Mouse (Mus musculus) kidney, postnatal 14 days (tissue): ENCODE results near the gene Castor1.
A peak's percentile ranks its signal among the peaks of the same experiment; 100 is the strongest.

Source experiments
- DNase-seq: peaks from one replicate; pipeline ENCODE4 v3.0.0; 2022; ENCODE audit warnings: mixed read lengths

Gene Castor1

DNA sequence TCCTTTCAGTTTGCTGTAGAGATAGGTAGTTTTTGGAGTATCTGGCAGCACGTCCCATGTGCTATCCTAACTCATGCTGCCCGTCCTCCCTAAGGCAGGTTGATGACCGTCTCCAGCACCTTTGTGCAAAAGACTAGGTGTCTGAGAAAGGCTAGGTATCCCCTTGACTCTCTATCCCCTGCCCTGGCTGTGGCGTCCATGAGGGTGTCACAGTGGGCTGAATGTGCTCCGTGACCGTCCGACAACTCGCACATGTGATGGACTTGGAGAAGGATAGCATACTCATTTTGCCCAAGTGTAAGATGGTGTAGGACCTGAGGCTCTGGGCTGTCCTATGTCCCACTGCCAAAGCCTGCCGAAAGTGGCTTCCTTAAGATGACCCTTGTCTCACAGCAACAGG, 10.4 kb upstream of the Castor1 start:
- DNase-seq: no peak

GRCm38 (mm10) chr11:4209556-4209955, 8.5 kb upstream of the Castor1 start:
- DNase-seq: no peak

GRCm38 (mm10) chr11:4210786-4211185, 7.2 kb upstream of the Castor1 start:
- no peak for DNase-seq

DNA sequence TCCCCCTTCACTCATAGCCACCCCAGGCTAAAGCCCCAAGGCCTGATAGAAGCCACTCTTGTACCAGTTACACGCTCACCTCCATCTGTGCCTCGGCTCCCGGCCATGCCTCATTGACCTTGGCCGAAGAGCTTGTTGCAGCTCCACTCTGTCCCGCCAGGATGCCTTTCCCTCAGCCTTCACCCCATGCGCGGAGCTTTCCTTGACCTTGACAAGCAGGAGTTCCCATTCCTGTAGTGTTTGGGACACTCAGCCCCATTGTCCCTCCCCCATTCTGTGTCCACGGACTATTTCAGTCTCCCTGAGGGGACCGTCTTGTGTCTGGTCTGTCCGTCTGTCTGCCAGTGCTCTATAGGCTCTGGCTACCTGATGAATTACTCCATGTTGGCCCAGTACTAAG, 4.9 kb upstream of the Castor1 start:
- no peak for DNase-seq

- no peak for DNase-seq
Measured at GRCm38 (mm10) chr11:4214572-4214971, 3.5 kb upstream of the Castor1 start.

- DNase-seq: no peak
Measured at GRCm38 (mm10) chr11:4215061-4215460, 3.0 kb upstream of the Castor1 start.

GRCm38 (mm10) chr11:4216248-4217000, 1.6 kb upstream of the Castor1 start:
- peak; percentile 85 for DNase-seq

- no peak for DNase-seq
Measured at GRCm38 (mm10) chr11:4218637-4219036, 612 bp downstream of the Castor1 start.

GRCm38 (mm10) chr11:4219317-4219751, 1.3 kb downstream of the Castor1 start:
- DNase-seq: peak; percentile 90

DNA sequence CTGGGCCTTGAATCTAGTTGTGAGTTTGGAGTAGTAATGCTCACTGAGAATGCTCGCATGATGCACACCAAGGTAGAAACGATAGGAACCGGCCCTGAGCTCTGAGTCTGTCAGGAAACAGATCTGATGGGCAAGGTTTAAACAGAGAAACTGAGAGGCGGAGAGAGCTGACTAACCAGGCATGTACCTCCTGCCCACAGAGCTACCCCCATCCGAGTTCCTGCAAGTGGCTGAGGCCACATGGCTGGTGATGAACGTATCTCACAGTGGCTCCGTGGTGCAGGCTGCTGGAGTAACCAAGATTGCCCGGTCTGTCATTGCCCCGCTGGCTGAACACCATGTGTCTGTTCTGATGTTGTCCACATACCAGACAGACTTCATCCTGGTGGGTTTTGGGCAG, 1.9 kb downstream of the Castor1 start:
- no peak for DNase-seq

DNA sequence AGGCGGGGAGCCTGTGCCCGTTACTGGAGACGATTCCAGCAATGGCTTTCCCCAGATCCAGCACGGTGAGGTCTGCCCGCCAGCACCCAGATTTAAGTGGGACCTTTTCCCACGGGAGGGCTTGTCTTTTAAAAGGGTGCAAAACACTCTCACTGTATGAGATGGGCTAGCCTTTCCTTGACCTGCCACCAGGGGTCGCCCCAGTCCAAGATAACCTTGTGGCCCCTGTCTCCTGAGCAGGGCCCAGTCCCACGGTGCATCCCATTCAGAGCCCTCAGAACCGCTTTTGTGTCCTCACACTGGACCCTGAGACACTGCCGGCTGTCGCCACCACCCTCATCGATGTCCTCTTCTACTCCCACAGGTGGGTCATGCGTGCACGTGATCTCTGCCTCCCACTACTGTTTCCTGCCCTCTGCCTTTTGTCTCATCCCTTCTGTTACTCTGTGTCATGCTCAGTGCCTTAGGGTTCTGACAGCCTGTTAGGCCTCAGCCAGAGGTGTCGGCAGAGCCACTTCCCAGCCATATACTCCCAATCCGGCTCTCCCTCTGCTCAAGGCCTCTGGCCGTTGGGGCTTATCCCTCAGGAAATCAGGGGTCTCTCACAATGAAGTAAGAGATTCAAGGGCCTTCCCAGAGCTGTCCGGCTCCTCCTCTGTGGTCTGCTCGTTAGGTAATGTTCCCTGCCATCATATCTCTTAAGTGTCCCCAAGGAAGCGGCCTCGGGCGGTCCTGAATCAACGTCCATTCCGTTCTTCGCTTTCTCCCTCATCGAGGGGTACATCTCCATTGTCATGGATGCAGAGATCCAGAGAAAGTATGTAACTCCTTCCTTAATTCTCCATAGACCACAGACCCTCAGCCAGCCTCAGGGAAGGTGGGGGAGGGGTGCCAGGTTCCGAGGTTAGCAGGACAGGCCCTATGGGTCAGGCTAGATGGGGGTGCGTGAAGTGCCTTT, 2.7 kb downstream of the Castor1 start:
- peak; percentile 82 for DNase-seq

DNA sequence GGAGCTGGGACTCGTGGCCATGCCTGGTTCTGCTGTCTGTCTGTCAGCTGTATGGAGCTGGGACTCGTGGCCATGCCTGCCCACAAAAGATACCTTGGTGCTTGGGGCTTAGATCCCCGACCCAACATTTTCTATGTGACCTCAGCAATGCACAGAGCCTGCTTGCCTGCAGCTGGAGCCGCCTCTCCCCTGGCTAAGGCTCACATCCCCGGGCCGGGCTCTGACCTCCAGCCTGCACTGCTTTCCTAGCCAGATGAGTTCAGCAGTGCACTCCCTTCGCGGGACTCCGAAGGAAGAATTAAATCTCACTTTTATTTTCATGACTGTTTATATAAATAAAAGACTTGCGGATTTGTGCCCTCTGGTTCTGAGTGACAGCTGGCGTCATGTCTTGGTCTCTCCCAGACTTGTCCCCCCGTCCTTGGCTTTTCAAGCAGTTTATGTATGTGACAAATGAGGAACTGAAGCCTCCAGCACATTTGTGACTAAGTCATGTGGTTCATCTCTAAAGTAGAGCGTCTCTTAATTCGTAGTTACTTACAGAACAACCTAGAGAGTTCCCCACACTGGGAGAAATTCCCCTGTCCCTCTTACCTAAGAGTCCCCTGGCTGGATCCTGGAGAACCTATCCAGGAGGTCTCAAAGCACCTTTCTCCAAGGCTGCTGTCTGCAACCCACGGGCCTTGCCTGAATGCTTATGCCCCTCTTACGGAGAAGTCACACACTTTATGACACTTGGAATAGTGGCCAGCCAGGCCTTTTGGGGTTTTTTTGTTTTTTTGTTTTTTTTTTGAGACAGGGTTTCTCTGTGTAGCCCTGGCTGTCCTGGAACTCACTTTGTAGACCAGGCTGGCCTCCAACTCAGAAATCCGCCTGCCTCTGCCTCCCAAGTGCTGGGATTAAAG, 4.3 kb downstream of the Castor1 start:
- DNase-seq: no peak

- no peak for DNase-seq
Measured at GRCm38 (mm10) chr11:4223393-4224188, 5.6 kb downstream of the Castor1 start.

- DNase-seq: no peak
Measured at GRCm38 (mm10) chr11:4224223-4224622, 6.2 kb downstream of the Castor1 start.

DNA sequence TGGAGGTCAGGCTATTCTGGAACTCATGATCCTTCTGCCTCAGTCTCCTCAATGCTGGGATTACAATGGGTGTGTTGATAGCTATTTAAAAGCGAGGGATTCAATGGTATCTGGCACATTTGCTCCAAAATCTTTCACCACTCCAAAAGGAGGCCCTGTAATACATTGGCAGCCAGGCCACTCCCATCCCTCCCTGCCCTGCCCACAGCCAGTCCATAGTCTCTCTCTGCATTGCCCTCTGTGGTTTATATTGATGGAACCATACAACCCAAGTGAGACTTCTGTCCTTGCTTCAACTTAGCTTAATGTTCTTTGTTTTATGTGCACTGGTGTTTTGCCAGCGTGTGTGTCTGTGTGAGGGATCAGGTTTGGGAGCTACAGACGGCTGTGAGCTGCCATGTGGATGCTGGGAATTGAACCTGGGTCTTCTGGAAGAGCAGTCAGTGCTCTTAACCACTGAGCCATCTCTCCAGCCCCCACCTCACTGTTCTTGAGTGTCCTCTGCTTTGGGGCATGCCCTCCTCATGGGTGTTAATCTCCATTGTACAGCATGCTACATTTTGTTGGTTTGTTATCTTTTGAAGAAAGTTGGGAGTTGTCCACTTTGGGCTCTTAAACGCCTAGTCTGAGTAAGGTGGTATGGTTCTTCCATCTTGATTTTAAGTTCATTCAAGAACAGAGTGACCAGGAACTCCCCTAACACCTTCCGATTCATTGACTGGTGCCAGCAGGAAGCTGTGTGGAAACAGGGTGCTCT, 8.7 kb downstream of the Castor1 start:
- no peak for DNase-seq

- DNase-seq: no peak
Measured at GRCm38 (mm10) chr11:4228463-4228862, 10.4 kb downstream of the Castor1 start.

DNA sequence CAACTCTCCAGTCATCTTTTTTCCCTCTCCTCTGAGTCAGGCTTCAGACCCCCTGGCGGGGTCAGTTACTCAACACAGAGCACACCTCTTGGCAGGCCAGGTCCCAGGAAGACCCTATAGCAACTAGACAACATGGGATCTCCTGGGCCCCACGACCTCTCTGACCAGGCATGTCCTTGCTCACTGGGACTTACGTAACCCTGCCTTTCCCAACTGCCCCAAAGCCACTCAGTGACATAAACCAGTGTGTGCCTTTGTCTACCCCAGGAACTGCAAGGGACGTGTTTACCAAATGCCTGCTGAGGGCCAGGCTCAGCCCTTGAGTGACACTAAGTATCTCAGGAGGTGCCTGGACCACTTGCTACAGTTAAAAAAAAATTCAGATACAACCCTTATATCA, 11.8 kb downstream of the Castor1 start:
- no peak for DNase-seq

DNA sequence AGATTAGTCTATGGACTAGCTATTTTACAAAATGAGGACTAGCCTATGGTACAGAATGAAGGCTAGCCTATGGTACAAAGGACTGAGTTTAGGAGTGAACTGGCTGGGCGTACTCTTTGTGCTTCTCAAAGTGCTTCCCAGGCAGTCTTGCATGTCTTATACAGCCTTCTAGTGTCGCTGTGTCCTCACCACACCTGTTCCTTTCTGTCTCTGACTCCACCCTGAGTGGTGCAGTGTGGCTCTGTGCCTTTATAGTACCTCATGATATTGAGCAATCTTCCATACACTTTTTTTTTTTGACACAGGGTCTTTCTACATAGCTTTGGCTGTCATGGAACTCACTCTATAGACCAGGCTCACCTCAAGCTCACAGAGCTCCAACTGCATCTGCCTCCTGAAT, 13.4 kb downstream of the Castor1 start:
- no peak for DNase-seq

DNA sequence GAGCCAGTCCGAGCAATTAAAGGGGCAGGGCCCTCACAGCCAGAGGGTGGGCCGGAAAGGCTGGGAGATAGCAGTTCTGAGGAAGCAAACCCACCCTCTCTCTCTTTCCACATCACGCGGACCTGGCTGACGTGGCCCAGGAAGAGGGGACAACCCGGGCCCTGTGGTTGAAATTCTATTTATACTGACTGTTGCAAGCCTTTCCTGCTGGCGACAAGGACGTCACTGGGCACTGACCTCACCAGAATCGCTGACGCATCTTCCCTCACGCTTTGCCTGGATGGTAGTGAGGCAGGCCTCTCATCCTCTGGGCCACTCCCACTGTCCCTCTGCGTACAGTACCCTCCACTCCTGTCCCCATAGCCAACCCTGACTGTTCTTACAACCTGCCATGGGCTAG, 14.6 kb downstream of the Castor1 start:
- no peak for DNase-seq

DNA sequence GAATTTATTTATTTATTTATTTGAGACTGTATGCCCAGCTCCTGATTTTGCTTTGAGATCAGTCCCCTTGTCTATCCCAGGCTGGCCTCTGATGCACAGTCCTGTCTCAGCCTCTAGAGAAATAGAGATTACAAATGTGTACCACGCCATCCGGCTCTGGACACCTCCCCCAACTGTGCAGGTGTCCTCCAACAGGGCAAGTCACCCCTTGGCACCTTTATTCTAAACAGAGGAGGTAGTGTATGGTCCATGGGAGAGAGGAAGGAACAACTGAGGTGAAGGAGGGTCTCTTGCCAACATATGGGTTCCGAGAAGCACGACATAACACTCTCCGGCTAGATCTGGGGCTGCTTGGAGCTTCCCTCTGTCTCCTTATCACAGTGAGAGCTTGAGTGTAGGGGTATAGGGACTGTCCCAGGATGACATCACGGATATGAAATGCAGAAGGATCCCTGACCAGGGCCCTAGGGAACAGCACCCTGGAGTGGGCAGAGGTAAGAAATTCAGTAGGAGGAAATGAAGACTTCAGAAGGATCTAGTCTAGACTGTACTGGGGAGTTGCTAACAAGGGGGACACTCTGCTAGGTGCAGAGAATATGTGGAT, 17.1 kb downstream of the Castor1 start:
- no peak for DNase-seq
